Mouse (Mus musculus): ENCODE results near the gene Has3. TPM values are rescaled to one million over a fixed set of nuclear protein-coding genes. Genes with fewer than 3 reads are reported as not detected.
"Not testable (repeated sequence)": the region's sequence is repeated elsewhere in the genome, so short reads cannot be mapped to it uniquely, and the experiment has no call there.

The Has3 gene
- polyA plus RNA-seq, 1 experiment: not detected

DNA sequence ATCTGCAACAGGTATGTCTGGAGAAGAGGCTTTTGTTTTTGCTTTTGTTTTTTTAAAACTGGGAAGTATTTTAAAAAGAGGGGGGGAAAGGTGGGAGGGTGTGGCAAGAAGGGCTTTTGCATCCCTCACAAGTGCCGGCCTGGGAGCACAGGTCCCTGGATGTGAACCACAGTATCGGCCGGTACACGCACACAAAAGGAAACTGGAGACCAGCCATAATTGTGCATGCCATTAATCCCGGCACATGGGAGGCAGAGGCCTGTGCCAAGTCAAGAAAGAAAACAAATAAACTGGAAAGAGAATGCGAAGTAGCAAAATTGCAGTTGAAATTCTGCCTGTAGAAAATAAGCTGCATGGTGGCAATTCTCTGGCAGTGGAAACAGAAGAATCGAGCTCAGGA, 38.2 kb downstream of the Has3 start:
- Histone ChIP-seq H3K4me1 (ENCODE audit: control insufficient read depth, insufficient read depth, low read length) (peaks cover 9% of the 10 kb centered on the region), H3K27ac (ENCODE audit: insufficient read depth, low read depth, low read length) (no peak overlapping the region), H3K4me3 (ENCODE audit: insufficient read depth, low read length) (no peak overlapping the region)
- TF ChIP-seq POLR2A (IDR thresholded peaks at IDR 0.05; ENCODE audit: borderline replicate concordance, low read depth, low read length): no peak
- TF ChIP-seq CTCF (IDR thresholded peaks at IDR 0.05; ENCODE audit: low read depth, low read length): no peak

DNA sequence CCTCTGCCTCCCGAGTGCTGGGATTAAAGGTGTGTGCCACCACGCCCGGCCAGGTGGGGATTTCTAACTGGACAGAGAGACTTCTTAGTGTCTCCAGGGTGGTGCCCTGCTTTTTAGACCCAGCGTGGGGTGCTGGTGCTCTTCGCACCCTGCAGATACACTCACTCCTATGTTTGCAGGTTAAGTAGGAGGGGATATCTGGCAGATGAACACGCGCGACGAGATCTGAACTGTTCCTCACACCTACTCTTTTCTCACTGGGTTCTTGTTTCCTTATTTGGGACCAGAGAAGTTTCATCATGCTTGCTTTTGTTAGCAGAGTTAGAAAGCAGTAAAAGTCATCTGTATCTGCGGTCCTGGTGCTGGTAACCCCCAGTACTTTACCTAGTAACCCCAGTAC, 43.6 kb downstream of the Has3 start:
- no peaks in the 10 kb centered on the region for H3K4me1 ChIP-seq (ENCODE audit: control insufficient read depth, insufficient read depth, low read length)
- TF ChIP-seq CTCF (IDR thresholded peaks at IDR 0.05; ENCODE audit: low read depth, low read length) (no peak), POLR2A (IDR thresholded peaks at IDR 0.05; ENCODE audit: borderline replicate concordance, low read depth, low read length) (no peak)
- no peak overlapping the region for H3K4me3 ChIP-seq (ENCODE audit: insufficient read depth, low read length)
- H3K27ac ChIP-seq (ENCODE audit: insufficient read depth, low read depth, low read length): no peak overlapping the region

DNA sequence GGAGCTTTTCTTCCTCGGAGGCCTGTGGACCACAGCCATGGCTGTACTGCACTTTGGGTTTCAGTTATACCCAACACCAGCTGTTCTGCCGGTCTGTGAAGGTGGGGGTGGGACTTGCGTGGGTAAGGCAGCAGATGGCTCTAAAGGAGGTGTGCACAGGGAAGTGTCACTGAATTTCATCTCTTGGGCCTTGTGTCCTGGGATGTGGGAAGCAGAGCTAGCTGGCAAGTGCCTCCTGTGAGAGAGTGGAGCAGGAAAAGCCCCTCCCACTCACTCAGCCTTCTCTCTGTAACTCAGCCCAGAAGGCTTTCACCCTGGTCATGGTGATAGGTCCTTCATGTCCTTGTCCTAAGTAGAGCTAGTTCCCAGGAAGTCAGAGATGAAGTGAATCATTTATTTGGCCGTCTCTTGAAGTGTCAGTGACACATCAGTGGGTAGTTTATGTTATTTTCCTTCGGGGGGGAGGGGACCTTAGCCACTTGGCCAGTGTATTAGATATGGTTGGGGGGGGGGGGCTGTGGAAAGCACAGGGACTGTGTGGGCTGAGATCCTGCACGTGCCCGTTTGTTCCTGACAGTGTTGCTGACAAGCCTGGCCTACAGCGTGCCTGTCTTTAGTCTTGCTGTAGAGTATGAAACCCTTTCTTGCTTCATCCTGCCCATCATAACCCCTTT, 49.8 kb downstream of the Has3 start:
- Histone ChIP-seq H3K4me1 (ENCODE audit: control insufficient read depth, insufficient read depth, low read length) (no peaks in the 10 kb centered on the region), H3K27ac (ENCODE audit: insufficient read depth, low read depth, low read length) (no peak overlapping the region), H3K4me3 (ENCODE audit: insufficient read depth, low read length) (no peak overlapping the region)
- TF ChIP-seq POLR2A (IDR thresholded peaks at IDR 0.05; ENCODE audit: borderline replicate concordance, low read depth, low read length) (no peak), CTCF (IDR thresholded peaks at IDR 0.05; ENCODE audit: low read depth, low read length) (no peak)

DNA sequence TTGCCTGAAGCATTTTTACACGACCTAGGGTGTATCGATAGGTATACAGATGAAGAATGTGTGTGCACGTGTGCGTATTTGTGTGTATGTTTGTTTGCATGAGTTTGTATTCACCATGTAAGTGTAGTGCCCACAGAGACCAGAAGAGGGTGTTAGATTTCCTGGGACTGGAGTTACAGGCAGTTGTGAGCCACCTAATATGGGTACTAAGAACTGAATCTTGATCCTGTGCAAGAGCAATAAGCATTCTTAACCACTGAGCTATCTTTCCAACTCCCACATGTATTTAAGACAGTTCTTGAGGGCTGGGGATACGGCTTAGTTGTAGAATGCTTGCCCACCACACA, 50.3 kb downstream of the Has3 start:
- Histone ChIP-seq H3K4me3 (ENCODE audit: insufficient read depth, low read length) (no peak overlapping the region), H3K27ac (ENCODE audit: insufficient read depth, low read depth, low read length) (no peak overlapping the region), H3K4me1 (ENCODE audit: control insufficient read depth, insufficient read depth, low read length) (no peaks in the 10 kb centered on the region)
- TF ChIP-seq CTCF (IDR thresholded peaks at IDR 0.05; ENCODE audit: low read depth, low read length): no peak

DNA sequence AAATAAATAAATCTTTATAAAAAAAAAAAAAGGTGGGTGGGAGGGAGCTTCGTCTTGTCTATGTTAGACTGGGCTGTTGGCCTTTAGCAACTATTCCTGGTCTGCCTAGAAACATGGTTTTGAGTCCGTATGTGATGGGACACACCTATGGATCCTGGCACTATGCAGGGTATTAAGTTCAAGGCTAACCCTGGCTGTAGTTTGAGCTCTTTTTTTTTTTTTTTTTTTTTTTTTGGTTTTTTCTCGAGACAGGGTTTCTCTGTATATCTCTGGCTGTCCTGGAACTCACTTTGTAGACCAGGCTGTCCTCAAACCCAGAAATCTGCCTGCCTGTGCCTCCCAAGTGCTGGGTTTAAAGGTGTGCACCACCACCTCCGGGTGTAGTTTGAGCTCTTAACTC, 54.0 kb downstream of the Has3 start:
- H3K4me3 ChIP-seq (ENCODE audit: insufficient read depth, low read length): no peak overlapping the region
- peaks cover 6% of the 10 kb centered on the region for H3K4me1 ChIP-seq (ENCODE audit: control insufficient read depth, insufficient read depth, low read length)
- TF ChIP-seq CTCF (IDR thresholded peaks at IDR 0.05; ENCODE audit: low read depth, low read length): no peak
- TF ChIP-seq POLR2A (IDR thresholded peaks at IDR 0.05; ENCODE audit: borderline replicate concordance, low read depth, low read length): no peak
- H3K27ac ChIP-seq (ENCODE audit: insufficient read depth, low read depth, low read length): no peak overlapping the region

DNA sequence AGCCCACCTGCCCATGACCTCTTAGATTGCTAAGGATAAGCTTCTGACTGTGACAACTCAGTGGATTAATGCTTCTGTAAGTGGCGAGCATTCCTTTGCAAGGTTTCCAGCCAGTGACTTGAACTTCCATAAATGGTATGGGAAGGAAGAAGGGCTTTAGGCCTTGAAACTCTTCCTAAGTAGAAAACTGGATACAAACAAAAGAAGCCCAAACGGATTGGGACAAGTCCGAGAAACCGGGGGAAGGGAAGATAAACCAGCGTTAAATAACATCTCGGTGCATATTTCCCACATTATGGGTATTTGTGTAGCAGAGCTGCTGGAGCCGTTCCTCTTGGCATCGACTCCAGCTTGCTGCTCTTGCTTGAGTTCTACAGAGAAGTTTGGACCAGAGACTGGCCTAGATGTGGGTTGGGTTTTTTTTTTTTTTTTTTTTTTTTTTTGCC, 54.9 kb downstream of the Has3 start:
- TF ChIP-seq CTCF (IDR thresholded peaks at IDR 0.05; ENCODE audit: low read depth, low read length): no peak
- TF ChIP-seq POLR2A (IDR thresholded peaks at IDR 0.05; ENCODE audit: borderline replicate concordance, low read depth, low read length): no peak
- Histone ChIP-seq H3K27ac (ENCODE audit: insufficient read depth, low read depth, low read length) (no peak overlapping the region), H3K4me1 (ENCODE audit: control insufficient read depth, insufficient read depth, low read length) (peaks cover 11% of the 10 kb centered on the region), H3K4me3 (ENCODE audit: insufficient read depth, low read length) (no peak overlapping the region)

DNA sequence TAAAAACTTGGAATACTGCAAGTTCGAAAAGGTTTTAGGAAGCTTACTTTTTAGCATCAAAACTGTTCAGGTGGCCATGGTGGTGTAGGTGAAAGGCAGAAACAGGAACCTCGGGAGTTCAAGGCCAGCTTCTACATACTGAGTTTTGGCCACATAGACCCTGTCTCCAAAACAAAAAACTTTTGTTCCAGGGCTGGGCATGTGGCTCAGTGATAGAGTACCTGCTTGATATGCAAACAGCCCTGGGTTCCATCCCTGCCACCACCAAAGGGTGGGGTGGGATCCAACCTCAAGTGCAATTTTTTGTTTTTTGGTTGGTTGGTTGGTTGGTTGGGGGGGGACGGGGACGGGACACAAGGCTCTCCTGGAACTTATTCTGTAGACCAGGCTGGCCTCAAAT, 55.4 kb downstream of the Has3 start:
- no peak overlapping the region for H3K4me3 ChIP-seq (ENCODE audit: insufficient read depth, low read length)
- H3K4me1 ChIP-seq (ENCODE audit: control insufficient read depth, insufficient read depth, low read length): peaks cover 15% of the 10 kb centered on the region
- no peak overlapping the region for H3K27ac ChIP-seq (ENCODE audit: insufficient read depth, low read depth, low read length)
- no peak for TF ChIP-seq POLR2A (IDR thresholded peaks at IDR 0.05; ENCODE audit: borderline replicate concordance, low read depth, low read length)
- TF ChIP-seq CTCF (IDR thresholded peaks at IDR 0.05; ENCODE audit: low read depth, low read length): no peak

DNA sequence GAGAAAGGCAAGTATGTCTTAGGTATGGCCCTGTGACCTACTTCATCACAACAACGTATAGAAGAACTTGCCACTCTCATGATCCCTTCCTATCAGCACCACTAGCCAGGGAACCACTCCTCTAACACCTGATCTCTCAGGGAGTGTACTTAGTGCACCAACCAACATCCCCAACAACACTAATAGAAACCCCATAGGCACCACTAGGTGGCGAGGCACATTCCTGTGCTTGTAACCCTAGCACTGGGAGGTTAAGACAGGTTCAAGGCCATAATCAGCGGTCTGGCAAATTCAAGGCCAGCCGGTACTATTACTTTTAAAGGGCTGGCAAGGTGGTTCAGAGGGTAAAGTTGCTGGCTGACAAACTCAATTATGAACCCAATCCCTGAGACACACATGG, 57.2 kb downstream of the Has3 start:
- H3K4me3 ChIP-seq (ENCODE audit: insufficient read depth, low read length): no peak overlapping the region
- no peak overlapping the region for H3K27ac ChIP-seq (ENCODE audit: insufficient read depth, low read depth, low read length)
- H3K4me1 ChIP-seq (ENCODE audit: control insufficient read depth, insufficient read depth, low read length): peaks cover 15% of the 10 kb centered on the region
- TF ChIP-seq CTCF (IDR thresholded peaks at IDR 0.05; ENCODE audit: low read depth, low read length): peak; percentile 42; the same call in 1 of the 2 replicates
- TF ChIP-seq POLR2A (IDR thresholded peaks at IDR 0.05; ENCODE audit: borderline replicate concordance, low read depth, low read length): no peak

DNA sequence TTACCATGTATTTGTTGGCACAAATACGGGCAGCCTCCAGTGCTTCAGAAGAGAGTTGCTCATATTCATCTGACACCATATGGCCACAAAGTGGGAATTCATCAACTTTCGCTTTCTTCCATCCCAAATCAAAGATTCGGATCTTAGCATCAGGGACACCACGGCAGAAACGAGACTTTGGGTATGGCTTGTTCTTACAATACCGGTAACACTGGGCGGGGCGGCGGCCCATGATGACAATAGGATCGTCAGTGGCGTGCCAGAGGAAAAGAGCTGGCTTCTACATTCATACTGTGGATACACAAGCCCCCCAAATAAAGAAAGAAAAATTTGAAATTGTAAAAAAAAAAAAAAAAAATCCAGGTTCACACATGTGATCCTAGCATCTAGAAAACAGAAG, 58.1 kb downstream of the Has3 start:
- H3K4me1 ChIP-seq (ENCODE audit: control insufficient read depth, insufficient read depth, low read length): peaks cover 21% of the 10 kb centered on the region
- not testable (repeated sequence) for H3K4me3 ChIP-seq (ENCODE audit: insufficient read depth, low read length); H3K27ac ChIP-seq (ENCODE audit: insufficient read depth, low read depth, low read length)

DNA sequence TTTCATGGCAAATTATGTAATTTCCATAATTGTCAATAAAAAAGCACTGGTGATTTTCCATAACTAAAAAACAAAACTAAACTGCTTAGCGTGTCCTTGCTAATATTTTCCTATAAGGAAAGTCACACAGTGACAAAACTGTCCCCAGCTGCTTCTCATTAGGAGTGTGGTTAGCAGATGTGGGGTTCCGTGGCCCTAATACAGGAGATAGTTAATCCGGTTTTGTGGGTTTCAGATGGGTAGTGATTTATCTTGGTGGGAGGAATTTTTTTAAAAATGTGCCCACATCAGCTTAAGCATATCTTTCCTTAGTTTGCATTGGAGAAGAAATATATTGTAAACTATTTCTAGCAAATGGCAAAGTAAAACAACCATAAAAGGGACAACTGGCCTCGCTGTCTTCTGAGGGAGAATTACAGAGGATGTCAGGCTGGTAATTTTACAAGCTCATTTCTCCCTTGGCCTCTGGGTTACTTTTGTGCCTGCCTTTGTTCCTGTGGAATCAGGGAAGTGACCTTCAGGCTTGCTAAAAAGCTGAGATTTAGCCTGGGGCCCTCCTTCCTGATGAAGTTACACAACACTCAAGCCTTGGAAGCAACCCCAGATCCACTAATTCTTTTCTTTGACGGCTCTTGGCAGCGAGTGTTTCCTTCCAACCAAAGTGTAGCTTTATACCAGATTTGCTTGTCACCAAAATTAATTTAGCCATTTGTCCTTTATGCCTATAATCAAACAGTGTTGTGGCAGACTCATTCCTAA, 59.3 kb downstream of the Has3 start:
- H3K27ac ChIP-seq (ENCODE audit: insufficient read depth, low read depth, low read length): peak overlapping the region; percentile 71
- H3K4me3 ChIP-seq (ENCODE audit: insufficient read depth, low read length): no peak overlapping the region
- H3K4me1 ChIP-seq (ENCODE audit: control insufficient read depth, insufficient read depth, low read length): peaks cover 24% of the 10 kb centered on the region
- no peak for TF ChIP-seq CTCF (IDR thresholded peaks at IDR 0.05; ENCODE audit: low read depth, low read length)
- TF ChIP-seq POLR2A (IDR thresholded peaks at IDR 0.05; ENCODE audit: borderline replicate concordance, low read depth, low read length): no peak
